Mouse (Mus musculus): ENCODE results near the gene Gc.

The Gc gene

GRCm38 (mm10) chr5:89457554-89458062, at the start of gene Gc:
Gc (minus strand) TSS chr5:89457898.
- no peak for ATAC-seq (ENCODE audit: insufficient number of reproducible peaks, low FRiP score, low TSS enrichment)

DNA sequence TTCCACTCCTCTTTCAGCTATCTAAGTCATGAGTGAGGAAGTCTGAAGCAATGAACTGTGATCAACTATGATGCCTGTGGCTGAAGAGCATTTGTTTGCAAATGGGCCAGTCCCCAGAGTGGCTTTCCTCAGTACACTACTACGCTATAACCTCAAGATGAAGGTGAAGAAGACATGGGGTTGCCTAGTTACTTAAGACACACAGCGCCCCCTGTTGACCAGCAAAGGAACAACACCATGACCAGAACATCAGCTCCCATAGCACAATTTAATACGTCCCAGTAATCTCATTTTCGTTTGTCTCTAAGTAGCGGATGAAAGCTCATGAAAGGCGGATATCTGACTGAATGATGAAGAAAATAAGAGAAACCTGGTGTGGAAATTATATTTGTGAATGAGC, 42.5 kb upstream of the Gc start:
- ATAC-seq (ENCODE audit: insufficient number of reproducible peaks, low FRiP score, low TSS enrichment): no peak

DNA sequence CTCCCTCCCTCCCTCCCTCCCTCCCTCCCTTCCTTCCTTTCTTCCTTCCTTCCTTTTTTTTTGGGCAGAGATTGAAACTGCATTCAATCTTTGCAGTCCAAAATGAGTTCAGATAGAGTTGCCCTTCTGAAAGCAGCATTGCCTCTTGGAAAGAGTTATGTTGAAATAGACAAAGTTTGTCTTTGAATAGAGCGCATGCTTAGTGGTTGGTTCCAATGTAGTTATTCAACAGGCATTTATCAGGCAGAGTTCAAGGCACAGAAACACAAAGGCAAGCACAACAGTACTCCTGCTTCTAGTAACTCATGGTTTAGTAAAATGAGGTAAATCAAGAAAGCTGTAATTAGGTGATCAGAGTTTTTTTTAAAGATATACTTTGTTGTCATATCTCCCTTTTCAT, 34.9 kb upstream of the Gc start:
- ATAC-seq (ENCODE audit: insufficient number of reproducible peaks, low FRiP score, low TSS enrichment): no peak

GRCm38 (mm10) chr5:89470483-89470882, 12.8 kb upstream of the Gc start:
- ATAC-seq (ENCODE audit: insufficient number of reproducible peaks, low FRiP score, low TSS enrichment): no peak

DNA sequence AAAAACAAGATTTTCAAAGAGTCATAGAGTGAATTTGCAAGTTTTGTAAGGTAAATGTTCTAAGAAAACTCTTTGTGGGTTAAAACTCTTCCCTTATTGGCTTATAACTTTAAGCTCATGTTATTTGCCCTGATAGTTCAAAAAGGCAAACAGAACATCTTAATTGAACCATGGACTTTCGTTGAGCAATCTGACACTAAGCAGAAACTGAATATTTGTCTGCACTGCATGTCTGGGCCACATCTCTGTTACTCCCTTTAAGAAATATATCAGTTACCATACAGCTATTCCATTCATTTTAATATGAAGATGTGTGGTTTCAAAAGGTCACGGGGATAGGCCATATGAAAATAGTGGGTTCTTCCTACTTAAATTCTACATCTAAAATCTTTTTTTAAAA, 10.2 kb upstream of the Gc start:
- no peak for ATAC-seq (ENCODE audit: insufficient number of reproducible peaks, low FRiP score, low TSS enrichment)

DNA sequence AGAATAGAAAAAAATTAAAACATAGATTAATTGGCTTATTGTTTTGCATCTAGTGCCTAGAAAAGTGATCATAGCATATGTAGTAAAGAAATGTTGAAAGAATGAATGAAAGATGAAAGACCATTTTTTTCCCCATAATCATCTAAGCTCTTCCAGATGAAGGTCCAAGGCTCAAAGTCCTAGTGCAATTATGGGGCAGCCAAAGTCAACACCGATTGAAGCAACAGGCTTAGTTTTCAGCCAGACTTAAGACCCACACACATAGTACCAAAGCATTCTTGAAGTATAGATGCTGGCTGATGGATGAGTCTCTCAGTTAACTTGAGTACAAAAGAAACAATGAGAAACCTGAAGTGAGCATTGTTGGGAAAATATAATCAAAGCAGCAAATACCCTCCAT, 9.3 kb upstream of the Gc start:
- ATAC-seq (ENCODE audit: insufficient number of reproducible peaks, low FRiP score, low TSS enrichment): no peak

GRCm38 (mm10) chr5:89466275-89466674, 8.6 kb upstream of the Gc start:
- no peak for ATAC-seq (ENCODE audit: insufficient number of reproducible peaks, low FRiP score, low TSS enrichment)

- ATAC-seq (ENCODE audit: insufficient number of reproducible peaks, low FRiP score, low TSS enrichment): no peak
Observed at GRCm38 (mm10) chr5:89461817-89462216, 4.1 kb upstream of the Gc start.

DNA sequence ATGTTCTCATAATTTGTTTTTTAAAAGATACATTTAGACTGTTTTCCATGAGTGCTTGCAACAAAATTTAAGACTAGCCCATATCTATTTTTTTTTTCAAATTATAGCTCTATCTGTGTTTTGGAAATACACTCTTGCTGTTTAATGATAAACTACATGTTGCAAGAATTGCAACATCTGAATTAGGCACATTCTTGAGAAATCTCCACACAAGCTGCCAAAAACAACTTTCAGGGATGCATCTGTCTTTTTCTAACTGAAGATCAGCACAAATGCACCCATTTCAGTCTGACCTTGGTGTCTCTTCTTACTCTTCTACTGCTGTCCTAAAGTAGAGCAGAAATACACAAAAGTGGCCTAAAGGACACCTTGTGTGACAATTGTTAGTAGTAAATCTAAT, 1.9 kb upstream of the Gc start:
- no peak for ATAC-seq (ENCODE audit: insufficient number of reproducible peaks, low FRiP score, low TSS enrichment)

GRCm38 (mm10) chr5:89458987-89459386, 1.3 kb upstream of the Gc start:
- no peak for ATAC-seq (ENCODE audit: insufficient number of reproducible peaks, low FRiP score, low TSS enrichment)

DNA sequence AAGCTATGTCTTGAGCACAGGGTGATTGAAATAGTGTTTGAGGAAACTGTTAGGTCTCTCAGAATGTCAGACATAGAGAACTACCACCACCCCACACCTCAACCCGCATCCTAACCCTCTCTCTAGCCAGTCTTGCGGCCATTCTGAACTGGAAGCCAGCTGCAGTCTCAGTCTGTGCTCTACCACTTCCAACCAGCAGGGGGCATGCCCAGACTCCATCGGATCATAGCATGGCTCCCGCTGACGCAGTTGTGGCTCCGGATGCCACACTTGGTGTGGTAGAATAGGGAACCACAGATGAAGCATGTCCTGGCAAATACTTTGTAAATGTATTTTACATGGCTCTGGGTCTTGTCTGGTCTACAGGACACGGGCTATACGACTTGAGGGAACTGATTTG, 2.2 kb downstream of the Gc start:
- ATAC-seq (ENCODE audit: insufficient number of reproducible peaks, low FRiP score, low TSS enrichment): no peak

GRCm38 (mm10) chr5:89450798-89451197, 6.9 kb downstream of the Gc start:
- ATAC-seq (ENCODE audit: insufficient number of reproducible peaks, low FRiP score, low TSS enrichment): no peak

DNA sequence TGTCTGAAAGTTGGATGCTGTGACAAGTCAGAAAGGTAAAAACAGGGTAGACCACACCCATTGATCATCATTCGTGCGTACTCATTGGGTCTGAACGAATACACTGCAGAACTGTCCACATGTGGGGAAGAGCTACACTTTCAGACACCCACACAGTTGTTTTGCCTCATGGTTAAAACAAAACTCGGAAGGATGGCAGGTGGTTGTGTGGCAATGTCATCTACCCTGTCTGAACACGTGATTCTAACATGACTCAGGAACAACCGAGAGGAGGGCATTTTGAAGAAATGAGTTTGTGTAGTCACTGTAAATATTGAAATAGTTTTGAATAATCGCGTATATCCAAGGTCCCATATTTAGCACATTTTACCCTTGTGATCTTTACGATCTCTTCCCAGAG, 8.4 kb downstream of the Gc start:
- ATAC-seq (ENCODE audit: insufficient number of reproducible peaks, low FRiP score, low TSS enrichment): no peak

DNA sequence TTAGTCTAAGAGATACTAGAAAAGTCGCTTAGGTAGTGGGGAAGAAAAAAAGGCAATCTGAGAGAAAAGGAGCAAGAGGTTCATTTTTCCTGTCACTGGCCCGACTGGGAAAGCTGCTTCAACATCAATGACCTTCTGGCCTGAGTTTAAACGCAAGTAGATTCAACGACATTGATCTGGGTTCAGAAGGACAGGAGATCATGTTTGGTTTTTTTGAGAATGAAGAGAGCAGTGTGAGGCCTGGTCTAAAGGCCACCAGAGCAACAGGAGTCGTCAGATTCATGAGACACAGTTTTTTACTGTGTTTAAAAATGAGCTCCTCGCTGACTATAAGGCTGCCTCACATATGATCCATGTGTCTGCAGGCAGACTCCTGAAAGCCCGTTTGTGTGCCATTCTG, 9.7 kb downstream of the Gc start:
- no peak for ATAC-seq (ENCODE audit: insufficient number of reproducible peaks, low FRiP score, low TSS enrichment)

GRCm38 (mm10) chr5:89444360-89444759, 13.3 kb downstream of the Gc start:
- no peak for ATAC-seq (ENCODE audit: insufficient number of reproducible peaks, low FRiP score, low TSS enrichment)

GRCm38 (mm10) chr5:89411536-89411935, 46.2 kb downstream of the Gc start:
- ATAC-seq (ENCODE audit: insufficient number of reproducible peaks, low FRiP score, low TSS enrichment): no peak

- no peak for ATAC-seq (ENCODE audit: insufficient number of reproducible peaks, low FRiP score, low TSS enrichment)
Observed at GRCm38 (mm10) chr5:89407376-89408082, 50.2 kb downstream of the Gc start.

GRCm38 (mm10) chr5:89405132-89405531, 52.6 kb downstream of the Gc start:
- ATAC-seq (ENCODE audit: insufficient number of reproducible peaks, low FRiP score, low TSS enrichment): no peak

GRCm38 (mm10) chr5:89390405-89390804, 67.3 kb downstream of the Gc start:
- ATAC-seq (ENCODE audit: insufficient number of reproducible peaks, low FRiP score, low TSS enrichment): no peak

GRCm38 (mm10) chr5:89384204-89384603, 73.5 kb downstream of the Gc start:
- ATAC-seq (ENCODE audit: insufficient number of reproducible peaks, low FRiP score, low TSS enrichment): peak; percentile 81

GRCm38 (mm10) chr5:89381340-89381739, 76.4 kb downstream of the Gc start:
- peak; percentile 61; the same call in 1 of the 2 replicates for ATAC-seq (ENCODE audit: insufficient number of reproducible peaks, low FRiP score, low TSS enrichment)

- no peak for ATAC-seq (ENCODE audit: insufficient number of reproducible peaks, low FRiP score, low TSS enrichment)
Observed at GRCm38 (mm10) chr5:89370140-89370539, 87.6 kb downstream of the Gc start.

All from cerebellum, adult (tissue).